Mouse (Mus musculus): Measurements from ENCODE around the gene Pipox.

Pipox gene

DNA sequence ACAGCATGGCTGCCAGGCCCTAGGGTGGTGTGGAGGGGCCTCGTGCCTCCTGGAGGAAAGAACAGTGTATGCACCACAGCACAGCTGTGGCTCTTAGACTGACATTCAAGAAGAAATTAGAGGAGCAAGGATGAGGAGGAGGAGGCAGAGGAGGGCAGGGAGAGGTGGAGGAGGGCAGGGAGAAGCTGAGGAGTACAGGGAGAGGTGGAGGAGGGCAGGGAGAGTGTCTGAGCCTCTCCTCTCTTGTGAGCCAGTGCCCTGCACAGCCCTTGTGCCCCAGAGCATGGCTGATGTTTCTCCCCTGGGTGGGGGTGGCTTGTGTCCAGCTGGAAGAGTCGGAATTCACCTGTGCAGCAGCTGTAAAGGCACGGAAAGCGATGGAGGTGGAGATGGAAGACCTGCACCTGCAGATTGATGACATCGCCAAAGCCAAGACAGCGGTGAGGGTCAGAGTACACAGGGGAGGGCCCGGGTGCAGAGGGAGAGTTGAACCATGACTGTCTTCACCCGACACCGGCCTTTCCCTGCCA, 46.2 kb downstream of the Pipox start:
- DNase-seq (ENCODE audit: low read depth): no peak

DNA sequence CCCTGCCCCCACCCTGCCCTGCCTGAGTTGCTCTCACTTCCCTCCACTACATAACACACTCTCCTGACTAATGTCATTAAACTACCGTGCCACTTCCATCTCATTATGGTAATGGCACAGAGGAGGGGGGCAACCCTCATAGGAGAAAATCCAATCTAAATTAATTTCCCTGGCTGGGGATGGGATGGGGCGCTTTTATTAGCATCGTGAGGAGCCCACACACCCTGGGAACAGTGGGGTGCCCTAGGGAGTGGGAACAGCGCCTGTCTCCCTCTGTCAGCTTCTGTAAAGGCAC, 50.0 kb downstream of the Pipox start:
- DNase-seq (ENCODE audit: low read depth): no peak

DNA sequence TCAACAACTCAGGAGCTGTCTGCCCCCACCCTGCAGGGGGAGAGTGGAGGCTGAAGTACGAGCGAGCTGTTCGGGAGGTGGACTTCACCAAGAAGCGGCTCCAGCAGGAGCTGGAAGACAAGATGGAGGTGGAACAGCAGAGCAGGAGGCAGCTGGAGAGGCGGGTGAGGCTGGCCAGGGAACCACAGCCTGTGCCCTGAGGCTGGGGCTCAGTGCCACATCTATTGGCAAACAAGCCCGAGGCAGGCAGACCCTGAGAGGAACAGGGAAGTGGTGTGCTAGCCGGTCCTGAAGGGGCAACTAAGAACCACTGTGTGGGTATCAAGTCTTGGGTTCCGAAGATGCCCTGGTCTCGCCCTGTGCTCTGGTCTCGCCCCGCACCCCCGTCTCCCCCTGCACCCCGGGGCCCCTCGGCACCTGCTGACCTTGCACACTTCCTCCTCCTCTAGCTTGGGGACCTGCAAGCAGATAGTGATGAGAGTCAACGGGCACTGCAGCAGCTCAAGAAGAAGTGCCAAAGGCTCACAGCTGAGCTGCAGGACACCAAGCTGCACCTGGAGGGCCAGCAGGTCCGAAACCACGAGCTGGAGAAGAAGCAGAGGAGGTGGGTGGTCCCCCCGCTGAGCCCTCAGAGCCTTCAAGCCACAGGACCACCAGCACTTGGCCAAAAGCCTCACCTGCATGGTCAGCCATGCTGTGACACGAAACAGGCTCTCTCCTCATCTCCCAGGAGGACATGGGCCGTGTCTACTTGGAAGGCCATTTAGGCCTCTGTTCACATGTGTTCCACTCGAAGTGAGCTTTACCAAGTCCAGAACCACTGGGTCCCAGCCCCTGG, 50.6 kb downstream of the Pipox start:
- DNase-seq (ENCODE audit: low read depth): no peak

DNA sequence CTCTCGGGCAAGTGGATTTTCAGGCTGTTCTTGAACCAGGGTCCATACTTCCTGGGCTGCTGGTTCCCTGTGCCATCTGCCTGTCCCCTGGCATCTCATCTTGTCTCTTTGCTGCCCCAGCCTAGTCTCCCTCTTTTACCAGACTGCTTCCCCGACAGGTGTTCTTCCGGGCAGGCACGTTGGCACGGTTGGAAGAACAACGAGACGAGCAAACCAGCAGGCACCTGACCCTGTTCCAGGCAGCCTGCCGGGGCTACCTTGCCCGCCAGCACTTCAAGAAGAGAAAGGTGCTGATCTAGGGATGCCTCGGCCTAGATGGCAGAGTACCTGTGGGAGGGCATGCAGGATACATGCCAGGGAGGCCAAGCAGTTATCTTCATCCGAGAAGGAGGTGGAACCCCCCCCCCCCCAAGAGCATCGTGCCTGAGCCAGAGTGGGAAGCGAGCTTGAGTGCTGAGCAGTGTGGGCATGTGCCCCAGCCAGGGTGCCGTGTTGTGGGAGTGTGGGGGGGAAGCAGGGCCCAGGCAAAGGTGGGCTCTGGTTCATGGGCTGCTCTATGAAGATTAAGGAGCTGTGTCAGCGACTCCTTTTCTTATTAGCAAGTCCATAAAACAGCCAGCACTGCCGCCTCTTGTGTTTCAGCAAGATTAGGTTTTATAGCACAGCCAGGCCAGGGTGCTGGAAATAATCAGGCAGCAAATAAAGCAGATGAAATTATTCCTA, 53.2 kb downstream of the Pipox start:
- no peak for DNase-seq (ENCODE audit: low read depth)

DNA sequence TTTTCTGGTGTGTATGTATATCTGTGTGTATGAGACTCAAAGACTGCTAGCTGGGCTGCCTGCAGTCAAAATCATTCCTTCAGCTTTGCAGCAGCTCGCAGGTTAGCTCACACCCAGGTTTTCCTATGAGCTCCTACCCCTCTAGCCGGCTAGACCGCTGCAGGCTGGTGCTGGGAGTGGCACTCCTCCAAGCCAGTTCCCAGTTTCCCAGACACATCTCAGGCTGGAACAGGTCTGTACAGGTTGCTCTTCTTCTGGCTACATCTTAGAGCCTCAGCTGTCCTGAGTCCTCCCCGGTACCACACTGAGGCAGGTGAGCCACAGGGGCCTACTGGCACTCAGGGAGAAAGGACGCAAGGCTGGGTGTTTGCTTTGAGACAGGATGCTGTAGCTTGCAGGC, 56.0 kb downstream of the Pipox start:
- no peak for DNase-seq (ENCODE audit: low read depth)

- no peak for DNase-seq (ENCODE audit: low read depth)
Measured at GRCm38 (mm10) chr11:77836751-77837150, 57.1 kb downstream of the Pipox start.

DNA sequence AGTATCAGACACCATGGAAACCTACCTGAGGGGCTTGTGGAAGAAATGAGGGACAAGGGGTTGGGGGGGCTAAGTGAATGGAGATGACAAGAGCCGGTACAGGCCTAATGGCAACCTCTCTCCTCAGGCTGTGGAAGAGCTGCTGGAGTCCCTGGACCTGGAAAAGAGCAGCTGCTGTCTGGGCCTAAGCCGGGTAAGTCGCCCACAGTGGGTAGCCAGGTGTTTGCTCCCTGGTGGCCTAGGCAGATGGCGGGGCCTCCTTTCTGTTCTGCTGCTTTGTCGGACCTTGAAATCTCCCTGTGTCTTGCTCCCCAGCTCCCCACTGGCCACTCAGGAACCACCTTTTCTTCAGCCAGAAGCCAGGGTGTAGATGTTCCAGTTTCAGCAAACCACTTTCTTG, 57.6 kb downstream of the Pipox start:
- no peak for DNase-seq (ENCODE audit: low read depth)

DNA sequence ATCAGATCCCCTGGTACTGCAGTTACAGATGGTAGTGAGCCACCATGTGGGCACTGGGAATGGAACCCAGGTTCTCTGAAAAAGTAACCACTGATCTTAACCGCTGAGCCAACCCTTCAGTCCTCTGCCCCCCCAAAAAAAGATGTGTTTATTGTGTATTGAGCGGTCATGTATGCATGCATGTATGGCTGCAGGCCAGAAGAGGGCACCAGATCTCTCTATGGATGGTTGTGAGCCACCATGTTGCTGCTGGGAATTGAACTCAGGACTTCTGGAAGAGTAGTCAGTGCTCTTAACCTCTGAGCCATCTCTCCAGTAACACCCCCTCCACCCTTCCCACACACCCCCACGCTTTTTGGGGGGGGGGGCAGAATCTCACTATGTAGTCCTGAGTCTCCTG, 58.8 kb downstream of the Pipox start:
- peak; percentile 22 for DNase-seq (ENCODE audit: low read depth)

- no peak for DNase-seq (ENCODE audit: low read depth)
Measured at GRCm38 (mm10) chr11:77832541-77832940, 61.4 kb downstream of the Pipox start.

GRCm38 (mm10) chr11:77830875-77831274, 63.0 kb downstream of the Pipox start:
- DNase-seq (ENCODE audit: low read depth): no peak
